Mouse (Mus musculus) bone marrow macrophage, adult 2 months (primary cell): Measurements from ENCODE around the gene Oas1h. TPM values are rescaled to one million over a fixed set of nuclear protein-coding genes. Genes with fewer than 3 reads are reported as not detected.

Source experiments
- H3K27ac ChIP-seq: 2 replicates; pipeline ENCODE4 v1.5.1; 2012; ENCODE audit warnings: low read depth, low read length; ENCODE audit not compliant: insufficient read depth
- H3K4me1 ChIP-seq: 2 replicates; pipeline ENCODE4 v1.6.1; 2012; ENCODE audit warnings: low read length; ENCODE audit not compliant: control insufficient read depth, insufficient read depth
- H3K4me3 ChIP-seq: 2 replicates; pipeline ENCODE4 v1.5.1; 2012; ENCODE audit warnings: mild to moderate bottlenecking, low read length, moderate library complexity; ENCODE audit not compliant: insufficient read depth
- CTCF ChIP-seq: IDR thresholded peaks from 2 replicates; pipeline ENCODE4 v1.5.1; 2012; ENCODE audit warnings: low read depth, mild to moderate bottlenecking, low read length, moderate library complexity
- POLR2A ChIP-seq: IDR thresholded peaks from 2 replicates; pipeline ENCODE4 v1.6.1; 2012; ENCODE audit warnings: mild to moderate bottlenecking, low read depth, low read length, borderline replicate concordance
- polyA plus RNA-seq: library from polyadenylated mRNA; stranded (reverse); fragments of >200 nt; gene quantifications from 2 replicates; pipeline ENCODE4 v1.2.4, GENCODE M21; 2012; ENCODE audit not compliant: missing spikeins, insufficient read depth, insufficient read length

Oas1h gene
- polyA plus RNA-seq: not detected in 2 replicates

DNA sequence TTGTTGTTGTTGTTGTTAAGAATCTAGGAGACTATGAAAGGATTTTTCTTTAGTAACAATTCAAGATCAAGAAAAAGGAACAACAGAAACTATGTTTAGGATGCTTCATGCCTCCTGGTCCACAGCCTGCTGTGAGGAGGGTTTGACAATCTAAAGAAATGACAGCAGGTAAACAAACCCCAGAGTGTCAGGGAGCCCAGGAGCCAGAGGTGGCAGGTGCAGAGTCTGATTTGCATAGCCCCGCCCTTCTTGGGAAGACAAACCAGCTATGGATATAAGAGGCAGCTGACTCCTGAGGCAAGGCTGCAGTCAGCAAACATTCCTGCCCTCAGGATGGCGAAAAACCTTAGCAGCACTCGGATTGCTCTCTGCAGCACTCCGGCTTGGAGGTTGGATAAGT lies at the start of gene Oas1h:
Gene Oas1h, plus strand, starts transcription at position 301 of the 400 bp plus-strand sequence.
- TF ChIP-seq POLR2A (no peak), CTCF (no peak)

DNA sequence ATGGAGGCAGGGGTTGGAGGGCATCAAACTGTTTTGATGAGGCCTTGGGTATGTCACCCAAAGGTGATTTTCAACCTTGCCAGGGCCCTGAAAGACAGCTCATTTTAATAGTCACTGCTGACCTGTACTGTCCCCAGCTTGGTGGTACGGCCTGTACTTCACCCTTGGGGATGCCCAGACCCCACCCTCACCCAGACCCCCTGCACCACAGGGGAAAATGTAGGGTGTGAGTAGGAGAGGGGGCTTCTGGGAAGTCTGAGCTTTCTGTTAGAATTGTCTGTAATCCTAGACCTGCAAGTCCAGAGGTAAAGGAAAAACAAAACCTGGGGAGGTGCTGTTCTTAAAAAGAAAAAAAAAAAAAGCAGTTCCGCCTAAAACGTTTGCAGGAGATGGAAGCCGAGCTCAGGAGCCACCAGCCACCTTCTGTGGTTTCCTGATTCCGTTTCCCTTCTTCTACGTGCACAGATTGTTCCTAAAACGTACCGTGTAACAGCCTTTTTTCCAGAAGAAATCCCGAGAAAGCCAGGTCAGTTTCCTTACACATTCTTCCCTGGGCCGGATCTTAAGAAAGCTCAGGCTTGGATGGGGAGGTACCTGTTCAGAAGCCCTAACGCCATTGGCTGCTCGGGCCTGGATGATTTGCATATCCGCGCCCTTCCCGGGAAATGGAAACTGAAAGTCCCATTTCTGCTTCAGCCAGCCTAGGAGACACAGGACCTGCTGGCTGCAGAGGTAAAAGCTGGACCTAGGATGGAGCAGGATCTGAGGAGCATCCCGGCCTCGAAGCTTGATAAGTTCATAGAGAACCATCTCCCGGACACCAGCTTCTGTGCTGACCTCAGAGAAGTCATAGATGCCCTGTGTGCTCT lies 49.0 kb upstream of the Oas1h start, which contains the start of gene Oas1c:
Gene Oas1c, minus strand, starts transcription at position 564 of the 869 bp plus-strand sequence.
- TF ChIP-seq CTCF: no peak; the same call in 1 of the 2 replicates
- TF ChIP-seq POLR2A: no peak
- peaks cover 13% of the 10 kb centered on the region for H3K4me1 ChIP-seq
- H3K4me3 ChIP-seq: peak within 1 kb of the TSS; percentile 74
- no peak within 1 kb of the TSS for H3K27ac ChIP-seq

More for the DNA sequence above, at the start of gene Oas1h:
- H3K4me3 ChIP-seq: no peak within 1 kb of the TSS
- no peak within 1 kb of the TSS for H3K27ac ChIP-seq
- no peaks in the 10 kb centered on the region for H3K4me1 ChIP-seq

DNA sequence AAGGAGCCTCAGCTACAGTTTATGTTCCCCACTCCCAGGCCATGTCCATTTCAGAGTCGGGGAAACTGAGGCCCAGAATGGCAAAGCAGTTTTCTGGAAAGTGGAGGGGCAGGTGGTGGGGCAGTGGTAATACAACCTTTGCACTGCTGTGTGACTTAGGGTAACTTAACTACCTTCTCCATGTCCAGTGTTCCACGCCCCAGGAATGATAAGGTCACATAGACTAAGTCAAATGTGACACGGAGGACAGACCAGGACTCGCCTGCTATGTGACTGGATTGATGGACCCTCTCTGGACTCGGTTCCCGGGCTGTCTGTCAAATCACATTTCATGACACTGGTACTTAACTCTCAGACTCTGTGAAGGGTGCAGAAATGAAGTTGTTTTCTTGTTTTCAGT lies 48.2 kb upstream of the Oas1h start:
- TF ChIP-seq CTCF (no peak), POLR2A (no peak)
- no peak overlapping the region for H3K27ac ChIP-seq
- H3K4me1 ChIP-seq: peaks cover 13% of the 10 kb centered on the region
- H3K4me3 ChIP-seq: peak overlapping the region; percentile 74

DNA sequence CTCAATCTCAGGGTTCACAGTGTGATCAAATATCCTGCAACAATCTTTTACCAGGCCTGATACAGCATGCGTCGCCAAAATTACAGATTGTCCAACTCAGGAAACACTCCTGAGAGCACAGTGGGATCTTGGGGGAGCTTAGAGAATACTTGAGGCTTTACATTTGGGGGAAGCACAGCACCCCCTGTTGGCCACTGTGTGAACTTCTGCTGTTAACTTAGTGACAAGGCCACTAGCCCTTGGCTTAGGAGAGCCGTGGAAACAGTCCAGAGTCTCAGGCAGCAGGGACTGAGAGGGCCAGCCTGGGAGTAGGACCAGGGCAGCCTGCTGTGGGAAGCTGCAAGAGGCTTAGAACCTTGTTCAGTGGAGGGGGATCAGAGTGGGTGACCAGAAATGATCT lies 45.3 kb upstream of the Oas1h start:
- no peak overlapping the region for H3K4me3 ChIP-seq
- H3K27ac ChIP-seq: no peak overlapping the region
- H3K4me1 ChIP-seq: peaks cover 13% of the 10 kb centered on the region
- TF ChIP-seq CTCF (peak; percentile 64; the same call in 1 of the 2 replicates), POLR2A (no peak)

DNA sequence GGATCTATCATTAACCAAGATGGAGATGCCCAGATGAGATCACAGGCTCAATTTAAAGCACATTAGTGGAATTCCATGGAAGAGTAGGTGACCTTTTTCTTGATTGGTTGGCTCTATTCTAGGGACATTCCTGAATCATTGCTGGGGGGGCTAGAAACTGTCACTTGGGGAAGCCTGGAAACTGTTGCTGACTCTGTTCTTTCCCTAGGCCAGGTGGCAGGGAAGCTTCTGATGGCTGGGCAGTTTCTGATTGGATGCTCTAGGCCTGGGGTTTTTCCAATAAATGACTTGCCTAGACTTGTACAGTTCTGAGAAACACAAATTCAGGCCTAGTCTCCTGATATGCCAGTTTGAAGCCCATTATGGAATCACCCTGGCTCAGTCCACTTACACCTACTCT lies 42.2 kb upstream of the Oas1h start:
- Histone ChIP-seq H3K27ac (no peak overlapping the region), H3K4me1 (no peaks in the 10 kb centered on the region), H3K4me3 (no peak overlapping the region)
- TF ChIP-seq CTCF (no peak), POLR2A (no peak)

DNA sequence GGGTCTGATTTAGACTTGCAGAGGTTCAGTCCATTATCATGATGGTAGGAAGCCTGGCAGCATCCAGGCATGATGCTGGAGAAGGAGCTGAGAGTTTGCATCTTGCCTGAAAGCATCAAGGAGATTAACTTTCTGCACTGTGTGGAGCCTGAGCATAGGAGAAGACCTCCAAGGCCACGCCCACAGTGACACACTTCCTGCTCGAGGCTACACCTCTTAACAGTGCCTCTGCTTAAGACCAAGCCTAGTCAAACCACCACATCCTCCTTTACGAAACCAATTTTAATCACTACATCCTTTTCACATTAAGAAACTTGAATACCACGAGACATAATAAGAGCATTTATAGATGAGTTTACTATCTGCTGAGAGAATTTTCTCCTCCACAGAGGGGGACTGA lies 30.2 kb upstream of the Oas1h start:
- no peak overlapping the region for H3K27ac ChIP-seq
- TF ChIP-seq POLR2A (no peak), CTCF (no peak)
- H3K4me3 ChIP-seq: no peak overlapping the region
- no peaks in the 10 kb centered on the region for H3K4me1 ChIP-seq

DNA sequence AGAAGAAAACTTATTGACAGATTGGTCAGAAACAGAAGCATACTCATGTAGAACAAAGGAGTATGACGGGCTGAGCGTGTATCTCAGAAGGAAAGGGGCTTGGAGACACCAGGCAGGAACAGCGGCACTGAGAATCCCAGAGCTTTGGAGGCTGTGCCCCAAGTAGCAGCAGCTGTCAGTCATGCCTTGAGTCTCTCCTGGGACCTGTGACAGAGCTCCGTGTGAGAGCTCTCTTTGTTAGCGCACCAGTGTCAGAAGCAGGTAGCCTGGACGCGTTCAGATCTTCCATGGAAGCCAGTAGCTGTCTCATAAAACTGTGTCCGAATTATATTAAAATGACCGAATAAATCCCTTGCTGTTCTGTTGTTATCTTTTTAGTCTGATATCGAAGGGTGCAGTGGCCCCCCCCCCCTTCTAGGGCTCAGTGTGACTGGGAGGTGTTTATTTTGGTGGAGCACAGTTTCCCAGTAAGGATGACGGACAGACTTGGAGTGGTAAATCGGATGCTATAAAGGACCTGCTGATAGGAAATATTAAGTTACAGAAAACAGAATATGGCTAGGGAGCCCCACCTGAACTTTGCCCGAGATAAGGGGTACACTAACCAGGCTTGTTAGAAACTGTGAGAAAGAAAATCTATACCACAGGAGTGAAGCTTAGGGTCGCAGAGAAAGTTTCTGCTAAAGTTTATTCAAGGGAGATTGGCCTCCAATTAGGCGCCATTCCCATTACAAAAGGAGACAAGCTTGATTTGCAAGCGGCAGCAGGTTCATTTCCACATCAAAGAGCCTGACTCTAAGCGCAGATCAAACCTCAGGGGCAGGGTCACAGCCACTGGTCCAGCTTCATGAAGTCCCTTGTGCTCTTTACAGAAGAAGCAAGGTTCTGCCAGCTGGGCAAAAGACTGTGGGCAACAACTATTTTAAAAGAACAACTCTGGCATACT lies 27.6 kb upstream of the Oas1h start:
- TF ChIP-seq CTCF: no peak
- TF ChIP-seq POLR2A: no peak
- H3K4me1 ChIP-seq: no peaks in the 10 kb centered on the region

DNA sequence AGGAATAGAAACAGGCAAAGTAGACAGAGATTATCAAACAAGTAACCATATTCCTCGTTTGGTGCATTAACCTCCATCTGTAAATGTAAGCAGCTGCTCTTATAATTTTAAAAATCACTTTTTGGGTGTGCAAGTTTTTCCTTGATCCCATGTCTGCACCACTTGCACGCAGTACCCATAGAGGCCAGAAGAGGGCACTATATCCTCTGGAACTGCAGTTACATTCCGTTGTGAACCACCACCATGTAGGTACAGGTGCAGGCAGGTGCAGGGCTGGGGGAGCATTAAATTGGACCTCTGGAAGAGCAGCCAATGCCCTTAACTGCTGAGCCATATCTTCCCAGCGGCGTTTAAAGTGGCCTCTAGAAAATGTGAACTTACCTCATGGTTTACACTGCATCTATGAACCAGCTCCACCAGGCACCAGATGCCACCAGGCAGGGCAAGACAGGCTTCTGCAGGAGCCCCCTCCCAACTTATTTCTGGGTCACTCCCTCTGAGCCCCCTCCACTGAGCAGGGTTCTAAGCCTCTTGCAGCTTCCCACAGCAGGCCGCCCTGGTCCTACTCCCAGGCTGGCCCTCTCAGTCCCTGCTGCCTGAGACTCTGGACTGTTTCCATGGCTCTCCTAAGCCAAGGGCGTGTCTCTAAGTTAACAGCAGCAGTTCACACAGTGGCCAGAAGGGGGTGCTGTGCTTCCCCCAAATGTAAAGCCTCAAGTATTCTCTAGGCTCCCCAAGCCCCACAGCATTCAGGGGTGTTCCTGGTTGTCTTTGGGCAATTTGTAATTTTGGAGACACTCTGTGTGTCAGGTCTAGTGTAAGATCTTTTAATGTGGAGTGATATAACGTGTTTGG lies 24.3 kb upstream of the Oas1h start:
- no peak overlapping the region for H3K27ac ChIP-seq
- no peak for TF ChIP-seq POLR2A
- peak; percentile 83 for TF ChIP-seq CTCF
- H3K4me1 ChIP-seq: no peaks in the 10 kb centered on the region
- no peak overlapping the region for H3K4me3 ChIP-seq

More for the DNA sequence above, 27.6 kb upstream of the Oas1h start:
- H3K4me3 ChIP-seq: no peak overlapping the region
- no peak overlapping the region for H3K27ac ChIP-seq

DNA sequence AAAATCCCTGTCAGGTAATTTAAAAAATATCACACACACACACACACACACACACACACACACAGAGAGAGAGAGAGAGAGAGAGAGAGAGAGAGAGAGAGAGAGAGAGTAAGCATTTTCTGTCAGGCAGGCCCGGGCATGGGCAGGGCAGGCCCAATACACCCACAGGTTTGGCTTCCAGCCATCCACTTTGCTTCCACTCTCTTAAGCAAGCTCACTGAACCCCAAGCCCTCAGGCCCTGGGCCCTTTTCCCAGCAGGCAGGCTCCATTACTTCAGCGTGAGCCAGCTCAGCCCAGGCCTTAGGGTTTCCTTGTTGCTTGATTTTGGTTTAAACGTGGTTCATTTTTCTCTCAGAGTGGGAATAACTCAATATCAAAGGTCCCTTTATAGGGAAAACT lies 16.5 kb upstream of the Oas1h start:
- Histone ChIP-seq H3K4me1 (no peaks in the 10 kb centered on the region; the same call in 1 of the 2 replicates), H3K4me3 (no peak overlapping the region), H3K27ac (no peak overlapping the region)
- TF ChIP-seq POLR2A (no peak), CTCF (no peak)
